Mouse (Mus musculus) E14TG2a.4 (cell line): ENCODE measurements around the gene Hils1.

ENCODE experiments used
- CTCF ChIP-seq: conservative IDR thresholded peaks from 2 replicates; pipeline ENCODE4 v1.5.1; 2014; ENCODE audit warnings: low read length
- NANOG ChIP-seq: IDR thresholded peaks from 2 replicates; pipeline ENCODE4 v1.6.1; 2014; ENCODE audit warnings: borderline replicate concordance, low read length, mixed read lengths

DNA sequence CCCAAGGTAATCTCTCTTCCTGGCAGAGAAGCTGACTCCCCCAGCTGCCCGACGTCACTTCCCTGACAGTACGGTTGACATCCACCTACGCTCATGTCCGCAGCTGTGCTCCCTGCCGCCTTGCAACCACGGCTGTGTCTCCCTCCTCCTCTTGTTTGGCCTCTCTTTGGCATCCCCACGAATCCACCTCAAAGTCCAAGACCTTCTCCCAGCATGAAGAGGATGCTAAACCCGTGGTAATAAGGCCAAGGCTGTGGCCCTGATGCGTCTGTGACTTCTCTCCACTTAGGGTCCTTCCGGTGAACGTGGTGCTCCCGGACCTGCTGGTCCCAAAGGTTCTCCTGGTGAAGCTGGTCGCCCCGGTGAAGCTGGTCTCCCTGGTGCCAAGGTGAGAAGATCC, 24.3 kb upstream of the Hils1 start:
- TF ChIP-seq CTCF: no peak
- no peak for TF ChIP-seq NANOG
